Mouse (Mus musculus) liver, embryonic 13.5 days (tissue): ENCODE measurements around the gene Hexb. TPM values are rescaled to one million over a fixed set of nuclear protein-coding genes. Genes with fewer than 3 reads are reported as not detected.

Experiments used
- ATAC-seq: fragments of 200-750 bp; cut with Nextera tagmentation; 2 replicates; pipeline ENCODE4 v1.8.0; 2017; ENCODE audit warnings: low read depth, mild to moderate bottlenecking, moderate number of reproducible peaks, moderate library complexity
- DNase-seq: peaks from one replicate; pipeline ENCODE4 v3.0.0; 2022
- H3K27ac ChIP-seq: fragments of 300-500 bp; sonication (generic); 2 replicates; pipeline ENCODE4 v1.5.1; 2015; ENCODE audit warnings: moderate library complexity, mild to moderate bottlenecking, inconsistent platforms
- H3K27me3 ChIP-seq: fragments of 300-500 bp; sonication (generic); 2 replicates; pipeline ENCODE4 v1.6.1; 2015; ENCODE audit warnings: mild to moderate bottlenecking, inconsistent platforms
- H3K36me3 ChIP-seq: fragments of 300-500 bp; sonication (generic); 2 replicates; pipeline ENCODE4 v1.6.1; 2015; ENCODE audit warnings: mild to moderate bottlenecking, inconsistent platforms
- H3K4me1 ChIP-seq: fragments of 300-500 bp; sonication (generic); replicated peaks from 2 replicates; pipeline ENCODE4 v1.6.1; 2015; ENCODE audit warnings: inconsistent platforms
- H3K4me2 ChIP-seq: fragments of 300-500 bp; sonication (generic); 2 replicates; pipeline ENCODE4 v1.6.1; 2015; ENCODE audit warnings: inconsistent platforms, mild to moderate bottlenecking, moderate library complexity
- H3K4me3 ChIP-seq: fragments of 300-500 bp; sonication (generic); replicated peaks from 2 replicates; pipeline ENCODE4 v1.5.1; 2015; ENCODE audit warnings: mild to moderate bottlenecking, inconsistent platforms
- H3K9ac ChIP-seq: fragments of 300-500 bp; sonication (generic); 2 replicates; pipeline ENCODE4 v1.6.1; 2015; ENCODE audit warnings: mild to moderate bottlenecking, inconsistent platforms
- H3K9me3 ChIP-seq: fragments of 300-500 bp; sonication (generic); replicated peaks from 2 replicates; pipeline ENCODE4 v1.6.1; 2016; ENCODE audit warnings: inconsistent platforms
- WGBS: fragments of 180-500 bp; shearing (Covaris S2); methylation state at CpG from one replicate; pipeline ENCODE4 v1.1.7; 2015; ENCODE audit not compliant: insufficient replicate concordance; 5-methylcytosine and 5-hydroxymethylcytosine counted together
- polyA plus RNA-seq: library from polyadenylated mRNA; unstranded; fragments of >200 nt; fragmentation: Nextera tagmentation; extraction: Ambion mirVana; gene quantifications from 2 replicates; pipeline ENCODE4 v1.2.1, GENCODE M21; 2015

Hexb gene
- polyA plus RNA-seq, 1 experiment from 2014 or later, result 16.0 TPM

GRCm38 (mm10) chr13:97239343-97240180 lies 41.4 kb upstream of the Hexb start:
- Histone ChIP-seq H3K4me1 (peaks cover 25% of the 10 kb centered on the region), H3K9ac (no peak overlapping the region), H3K4me2 (peak overlapping the region; percentile 85), H3K27me3 (peaks cover 44% of the 10 kb centered on the region), H3K27ac (no peak overlapping the region), H3K9me3 (no peaks in the 10 kb centered on the region), H3K4me3 (peak overlapping the region; percentile 69; the same call in 1 of the 2 replicates), H3K36me3 (no peaks in the 10 kb centered on the region)
- ATAC-seq (no peak), DNase-seq (no peak)
- 5% methylated on average over 23 of the region's 23 CpGs for WGBS

- 30% methylated on average over 16 of the region's 16 CpGs for WGBS
- peaks cover 21% of the 10 kb centered on the region for H3K4me1 ChIP-seq
- H3K27ac ChIP-seq, result peak overlapping the region; percentile 22; the same call in 1 of the 2 replicates
- H3K4me3 ChIP-seq, result no peak overlapping the region
- ATAC-seq (no peak), DNase-seq (no peak)
- H3K36me3 ChIP-seq, result no peaks in the 10 kb centered on the region
- no peaks in the 10 kb centered on the region for H3K9me3 ChIP-seq
- peaks cover 44% of the 10 kb centered on the region for H3K27me3 ChIP-seq
- no peak overlapping the region for H3K9ac ChIP-seq
- H3K4me2 ChIP-seq, result no peak overlapping the region
Measured at GRCm38 (mm10) chr13:97238181-97238981, 40.2 kb upstream of the Hexb start.

GRCm38 (mm10) chr13:97237700-97238099 lies 39.5 kb upstream of the Hexb start:
- Histone ChIP-seq H3K27me3 (peaks cover 44% of the 10 kb centered on the region), H3K9ac (no peak overlapping the region), H3K4me3 (no peak overlapping the region), H3K27ac (no peak overlapping the region), H3K4me2 (no peak overlapping the region), H3K9me3 (no peaks in the 10 kb centered on the region), H3K4me1 (peaks cover 14% of the 10 kb centered on the region), H3K36me3 (no peaks in the 10 kb centered on the region)
- no peak for ATAC-seq
- WGBS, result 57% methylated on average over 3 of the region's 3 CpGs
- DNase-seq, result no peak

GRCm38 (mm10) chr13:97235911-97236310 lies 37.8 kb upstream of the Hexb start:
- 63% methylated on average over 6 of the region's 6 CpGs for WGBS
- ATAC-seq (no peak), DNase-seq (no peak)
- Histone ChIP-seq H3K4me1 (peaks cover 13% of the 10 kb centered on the region), H3K4me3 (no peak overlapping the region), H3K9ac (no peak overlapping the region), H3K36me3 (no peaks in the 10 kb centered on the region), H3K4me2 (no peak overlapping the region), H3K27ac (no peak overlapping the region), H3K9me3 (no peaks in the 10 kb centered on the region), H3K27me3 (peaks cover 33% of the 10 kb centered on the region)

- Histone ChIP-seq H3K4me3 (peak overlapping the region; percentile 20), H3K4me1 (peaks cover 7% of the 10 kb centered on the region), H3K4me2 (peak overlapping the region; percentile 29; the same call in 1 of the 2 replicates), H3K27ac (no peak overlapping the region), H3K9ac (no peak overlapping the region), H3K36me3 (no peaks in the 10 kb centered on the region), H3K9me3 (no peaks in the 10 kb centered on the region), H3K27me3 (peaks cover 23% of the 10 kb centered on the region)
- ATAC-seq (0 out of 2 replicates have a peak, but pooled peaks have one; percentile 63), DNase-seq (peak; percentile 38)
- 16% methylated on average over 17 of the region's 17 CpGs for WGBS
Measured at GRCm38 (mm10) chr13:97234785-97235417, 36.7 kb upstream of the Hexb start.

- 46% methylated on average over 2 of the region's 2 CpGs for WGBS
- Histone ChIP-seq H3K4me3 (no peak overlapping the region), H3K9me3 (no peaks in the 10 kb centered on the region), H3K27me3 (peaks cover 4% of the 10 kb centered on the region), H3K4me2 (no peak overlapping the region), H3K36me3 (no peaks in the 10 kb centered on the region), H3K4me1 (peaks cover 4% of the 10 kb centered on the region; the same call in 1 of the 2 replicates), H3K9ac (no peak overlapping the region), H3K27ac (no peak overlapping the region)
- DNase-seq (no peak), ATAC-seq (no peak)
Measured at GRCm38 (mm10) chr13:97233092-97233491, 34.9 kb upstream of the Hexb start.

- 60% methylated on average over 3 of the region's 3 CpGs for WGBS
- no peak for ATAC-seq
Measured at GRCm38 (mm10) chr13:97230101-97230500, 31.9 kb upstream of the Hexb start.

GRCm38 (mm10) chr13:97227795-97228194 lies 29.6 kb upstream of the Hexb start:
- Histone ChIP-seq H3K4me1 (no peaks in the 10 kb centered on the region; the same call in 1 of the 2 replicates), H3K27ac (no peak overlapping the region), H3K9ac (no peak overlapping the region), H3K36me3 (no peaks in the 10 kb centered on the region), H3K4me3 (no peak overlapping the region), H3K9me3 (no peaks in the 10 kb centered on the region), H3K27me3 (no peaks in the 10 kb centered on the region), H3K4me2 (no peak overlapping the region)
- no peak for DNase-seq
- ATAC-seq, result no peak
- 69% methylated on average over 3 of the region's 3 CpGs for WGBS

More at GRCm38 (mm10) chr13:97230101-97230500, 31.9 kb upstream of the Hexb start:
- Histone ChIP-seq H3K9me3 (no peaks in the 10 kb centered on the region), H3K36me3 (no peaks in the 10 kb centered on the region), H3K27ac (no peak overlapping the region), H3K9ac (no peak overlapping the region), H3K4me3 (no peak overlapping the region), H3K4me1 (peaks cover 4% of the 10 kb centered on the region; the same call in 1 of the 2 replicates), H3K4me2 (no peak overlapping the region), H3K27me3 (no peaks in the 10 kb centered on the region)
- no peak for DNase-seq

GRCm38 (mm10) chr13:97225130-97225529 lies 27.0 kb upstream of the Hexb start:
- no peaks in the 10 kb centered on the region for H3K9me3 ChIP-seq
- 64% methylated on average over 17 of the region's 17 CpGs for WGBS
- DNase-seq (no peak), ATAC-seq (no peak)
- no peaks in the 10 kb centered on the region for H3K36me3 ChIP-seq
- H3K9ac ChIP-seq, result no peak overlapping the region
- no peaks in the 10 kb centered on the region for H3K27me3 ChIP-seq
- H3K4me1 ChIP-seq, result no peaks in the 10 kb centered on the region; the same call in 1 of the 2 replicates
- H3K4me3 ChIP-seq, result no peak overlapping the region
- no peak overlapping the region for H3K4me2 ChIP-seq
- peak overlapping the region; percentile 56; the same call in 1 of the 2 replicates for H3K27ac ChIP-seq

- H3K4me3 ChIP-seq, result no peak overlapping the region
- H3K4me1 ChIP-seq, result no peaks in the 10 kb centered on the region; the same call in 1 of the 2 replicates
- DNase-seq (no peak), ATAC-seq (peak; percentile 81)
- H3K9ac ChIP-seq, result no peak overlapping the region
- H3K9me3 ChIP-seq, result no peaks in the 10 kb centered on the region
- 49% methylated on average over 10 of the region's 10 CpGs for WGBS
- H3K4me2 ChIP-seq, result no peak overlapping the region
- H3K27me3 ChIP-seq, result no peaks in the 10 kb centered on the region
- H3K27ac ChIP-seq, result peak overlapping the region; percentile 56
- no peaks in the 10 kb centered on the region for H3K36me3 ChIP-seq
Measured at GRCm38 (mm10) chr13:97224341-97224982, 26.3 kb upstream of the Hexb start.
